Mouse (Mus musculus) heart, adult 11 months (tissue): ENCODE measurements at regions not wholly inside any gene's neighbourhood (a gene's known extent, or its start where the extent isn't known, plus 50 kb on each side); places are given as distances from the start of the nearest gene placed in this dataset.
"Not testable (repeated sequence)": the region's sequence is repeated elsewhere in the genome, so short reads cannot be mapped to it uniquely, and the experiment has no call there.

Experiments used
- DNase-seq: peaks from one replicate; pipeline ENCODE4 v3.0.0; 2022

GRCm38 (mm10) chr13:68049731-68050130 lies 186.6 kb downstream of the BC048507 start:
- peak; percentile 72 for DNase-seq

GRCm38 (mm10) chr13:68093311-68093710 lies 230.2 kb downstream of the BC048507 start:
- DNase-seq = peak; percentile 41

- not testable (repeated sequence) for DNase-seq
These were observed 253.7 kb downstream of the BC048507 start for GRCm38 (mm10) chr13:68116786-68117185.
